Mouse (Mus musculus) limb, embryonic 14.5 days (tissue): ENCODE measurements around the gene Slc1a3. TPM values are rescaled to one million over a fixed set of nuclear protein-coding genes. Genes with fewer than 3 reads are reported as not detected.

ENCODE experiments used
- ATAC-seq: fragments of 200-750 bp; cut with Nextera tagmentation; 2 replicates; pipeline ENCODE4 v1.8.0; 2017; ENCODE audit warnings: low read depth, moderate number of reproducible peaks, moderate TSS enrichment; ENCODE audit not compliant: low FRiP score
- DNase-seq: peaks from one replicate; pipeline ENCODE4 v3.0.0-alpha.2; 2015; ENCODE audit warnings: low spot score
- H3K27ac ChIP-seq: fragments of 300-500 bp; sonication (generic); replicated peaks from 2 replicates; pipeline ENCODE4 v1.5.1; 2014; ENCODE audit warnings: low read depth, mild to moderate bottlenecking, low read length, moderate library complexity, mixed read lengths
- H3K27me3 ChIP-seq: fragments of 300-500 bp; sonication (generic); 2 replicates; pipeline ENCODE4 v1.6.1; 2014; ENCODE audit warnings: low read length, mixed read lengths; ENCODE audit not compliant: control insufficient read depth, insufficient read depth
- H3K36me3 ChIP-seq: fragments of 300-500 bp; sonication (generic); 2 replicates; pipeline ENCODE4 v1.6.1; 2014; ENCODE audit warnings: mild to moderate bottlenecking, low read length, moderate library complexity, mixed read lengths; ENCODE audit not compliant: control insufficient read depth, insufficient read depth
- H3K4me1 ChIP-seq: fragments of 300-500 bp; sonication (generic); 2 replicates; pipeline ENCODE4 v1.6.1; 2014; ENCODE audit warnings: antibody characterized with exemption, low read length, mixed read lengths; ENCODE audit not compliant: control insufficient read depth, insufficient read depth
- H3K4me2 ChIP-seq: fragments of 300-500 bp; sonication (generic); replicated peaks from 2 replicates; pipeline ENCODE4 v1.6.1; 2014; ENCODE audit warnings: low read depth, mild to moderate bottlenecking, low read length, moderate library complexity; ENCODE audit not compliant: severe bottlenecking
- H3K4me3 ChIP-seq: fragments of 300-500 bp; sonication (generic); replicated peaks from 2 replicates; pipeline ENCODE4 v1.5.1; 2014; ENCODE audit warnings: low read length
- H3K9ac ChIP-seq: fragments of 300-500 bp; sonication (generic); 2 replicates; pipeline ENCODE4 v1.6.1; 2014; ENCODE audit warnings: mild to moderate bottlenecking, low read depth, low read length, moderate library complexity; ENCODE audit not compliant: severe bottlenecking
- H3K9me3 ChIP-seq: fragments of 300-500 bp; sonication (generic); 2 replicates; pipeline ENCODE4 v1.6.1; 2016; ENCODE audit warnings: low read length; ENCODE audit not compliant: control insufficient read depth
- POLR2A ChIP-seq: fragments of 200-500 bp; IDR thresholded peaks from 2 replicates; pipeline ENCODE4 v1.8.0; 2012; ENCODE audit warnings: inconsistent platforms, mild to moderate bottlenecking, moderate library complexity, borderline replicate concordance; ENCODE audit not compliant: insufficient read depth, insufficient read length; ENCODE audit errors: extremely low read depth
- whole genome bisulfite sequencing: fragments of 180-500 bp; shearing (Covaris S2); extraction: QIAGEN DNeasy Blood & Tissue Kit; methylation state at CpG from one replicate; pipeline ENCODE4 v1.1.7; 2014; 5-methylcytosine and 5-hydroxymethylcytosine counted together
- polyA plus RNA-seq, 2 experiments: library from polyadenylated mRNA; depleted of rRNA in 1 of 2; stranded (reverse) in 1 of 2; unstranded in 1 of 2; fragments of >200 nt; fragmentation: Nextera tagmentation in 1 of 2; extraction: Ambion mirVana in 1 of 2; gene quantifications; 2 replicates each; pipeline versions ENCODE4 v1.2.1 to v1.2.3; 2012 to 2014

The Slc1a3 gene
- polyA plus RNA-seq, 2 experiments, result 20.9 to 26.8 TPM

DNA sequence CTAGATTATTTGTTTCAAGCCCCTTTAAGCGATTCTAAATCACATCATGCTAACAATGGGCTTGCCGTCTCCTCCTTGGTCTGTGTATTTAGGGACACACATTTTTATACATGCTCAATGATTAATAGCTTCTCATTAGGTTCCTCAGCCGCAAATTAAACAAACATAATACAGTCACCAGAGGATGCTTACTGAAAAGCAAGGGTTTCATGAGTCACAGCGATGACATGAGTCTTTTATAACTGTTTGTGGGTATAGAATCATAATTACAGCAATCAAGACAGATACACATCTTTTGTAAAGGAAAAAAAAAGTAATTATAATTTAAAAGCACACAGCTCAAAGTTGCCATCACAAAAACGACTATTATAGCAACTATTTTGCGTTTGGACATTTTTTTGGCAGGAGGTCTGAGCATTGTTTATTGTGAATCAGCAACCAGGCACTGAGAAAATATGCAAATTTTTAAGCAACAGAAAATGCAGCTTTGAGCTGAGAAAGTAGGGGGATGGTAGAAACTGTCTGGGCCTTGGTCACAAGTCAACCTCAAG is 6.5 kb upstream of the Slc1a3 start:
- 44% methylated on average over 6 of the region's 6 CpGs for WGBS

DNA sequence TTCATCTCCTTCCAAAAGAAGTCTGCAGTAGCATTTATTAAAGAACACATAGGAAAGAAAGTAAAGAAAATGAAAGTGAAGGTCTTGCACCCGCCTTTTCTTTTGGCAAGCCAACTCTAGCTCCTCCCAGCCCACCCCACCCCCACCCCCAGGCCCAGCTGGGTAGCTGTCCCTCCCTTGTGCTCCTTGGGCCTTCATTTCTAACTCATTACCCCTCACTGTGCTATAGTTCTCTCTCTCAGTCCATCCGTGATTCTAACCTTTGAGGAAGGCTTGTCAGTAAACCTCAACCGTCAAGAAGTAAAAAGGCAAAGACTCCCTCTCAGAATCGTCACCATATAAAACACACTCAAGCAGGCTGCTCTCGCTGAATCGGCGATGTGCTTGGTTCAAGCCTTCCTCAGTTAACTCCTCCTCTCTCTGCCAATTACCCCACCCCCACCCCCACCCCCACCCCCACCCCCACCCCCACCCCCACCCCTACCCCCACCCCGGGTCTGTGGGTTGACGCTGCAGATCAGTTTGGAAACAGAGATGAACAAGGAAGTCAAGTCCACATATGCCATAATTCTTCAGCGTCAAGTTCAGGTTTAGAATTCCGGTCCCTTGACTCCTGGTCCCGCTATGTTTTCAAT is 5.9 kb upstream of the Slc1a3 start:
- TF ChIP-seq POLR2A, result no peak
- H3K36me3 ChIP-seq, result no peaks in the 10 kb centered on the region
- H3K4me2 ChIP-seq, result no peak overlapping the region
- 22% methylated on average over 12 of the region's 12 CpGs for WGBS
- no peak for ATAC-seq
- no peak overlapping the region for H3K4me3 ChIP-seq
- H3K27me3 ChIP-seq, result no peaks in the 10 kb centered on the region
- H3K9ac ChIP-seq, result no peak overlapping the region
- peaks cover 17% of the 10 kb centered on the region for H3K4me1 ChIP-seq
- H3K27ac ChIP-seq, result no peak overlapping the region
- H3K9me3 ChIP-seq, result no peaks in the 10 kb centered on the region
- DNase-seq, result no peak

More for the DNA sequence above, 6.5 kb upstream of the Slc1a3 start:
- DNase-seq (no peak), ATAC-seq (no peak)
- TF ChIP-seq POLR2A, result no peak
- Histone ChIP-seq H3K27ac (no peak overlapping the region), H3K4me3 (no peak overlapping the region), H3K4me1 (peaks cover 11% of the 10 kb centered on the region), H3K9ac (no peak overlapping the region), H3K36me3 (no peaks in the 10 kb centered on the region), H3K4me2 (no peak overlapping the region), H3K27me3 (no peaks in the 10 kb centered on the region), H3K9me3 (no peaks in the 10 kb centered on the region)

DNA sequence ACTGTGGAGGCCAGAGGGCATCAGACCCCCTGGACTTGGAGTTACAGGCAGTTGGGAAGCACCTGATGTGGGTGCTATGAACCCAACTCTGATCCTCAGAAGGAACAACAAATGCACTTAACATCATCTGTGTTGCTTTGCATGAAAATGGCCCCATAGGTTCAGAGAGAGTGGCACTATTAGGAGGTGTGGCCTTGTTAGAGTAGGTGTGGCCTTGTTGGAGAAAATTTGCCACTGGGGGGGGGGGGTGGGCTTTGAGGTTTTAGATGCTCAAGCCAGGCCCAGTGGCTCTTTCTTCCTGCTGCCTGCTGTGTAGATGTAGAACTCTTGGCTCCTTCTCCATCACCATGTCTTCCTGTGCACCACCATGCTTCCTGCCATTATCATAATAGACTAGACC is 5.1 kb upstream of the Slc1a3 start:
- no peaks in the 10 kb centered on the region for H3K27me3 ChIP-seq
- ATAC-seq, result no peak
- H3K9ac ChIP-seq, result no peak overlapping the region
- TF ChIP-seq POLR2A, result no peak
- no peak overlapping the region for H3K4me2 ChIP-seq
- no peak overlapping the region for H3K4me3 ChIP-seq
- no peaks in the 10 kb centered on the region for H3K36me3 ChIP-seq
- H3K4me1 ChIP-seq, result peaks cover 23% of the 10 kb centered on the region
- no peak for DNase-seq
- no peak overlapping the region for H3K27ac ChIP-seq
- H3K9me3 ChIP-seq, result no peaks in the 10 kb centered on the region

DNA sequence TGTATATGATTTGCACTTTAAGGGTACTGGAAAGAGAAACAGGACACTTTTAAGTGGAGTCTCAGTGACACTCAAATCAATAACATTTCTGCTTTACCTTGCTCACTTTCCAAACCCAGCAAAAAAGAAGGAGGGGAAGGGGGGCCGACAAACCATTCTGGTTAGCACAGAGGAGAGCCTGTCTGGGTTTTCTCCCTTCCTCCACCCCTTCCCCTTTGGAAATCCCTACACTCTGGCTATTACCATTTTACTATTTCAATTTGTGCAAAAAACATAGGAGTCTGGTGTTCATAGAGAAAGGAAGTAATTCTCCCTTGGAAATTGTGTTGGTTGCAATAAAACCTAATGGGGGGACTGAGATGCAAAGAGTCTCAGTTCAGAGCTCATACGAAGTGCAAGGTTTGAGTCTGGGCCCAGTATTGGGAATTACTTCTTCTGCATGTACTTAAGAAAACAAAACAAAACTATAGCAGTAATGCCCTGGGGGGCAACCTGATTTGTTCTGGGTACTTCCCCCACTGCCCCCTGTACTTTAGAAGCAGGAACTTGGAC is 1.9 kb upstream of the Slc1a3 start:
- Histone ChIP-seq H3K36me3 (no peaks in the 10 kb centered on the region), H3K27me3 (no peaks in the 10 kb centered on the region), H3K4me2 (peak overlapping the region; percentile 3; the same call in 1 of the 2 replicates), H3K9ac (no peak overlapping the region), H3K27ac (no peak overlapping the region), H3K4me3 (no peak overlapping the region), H3K9me3 (no peaks in the 10 kb centered on the region), H3K4me1 (peaks cover 22% of the 10 kb centered on the region)
- WGBS, result 20% methylated on average over 2 of the region's 2 CpGs
- DNase-seq (peak; percentile 69), ATAC-seq (peak; percentile 68)
- no peak for TF ChIP-seq POLR2A

DNA sequence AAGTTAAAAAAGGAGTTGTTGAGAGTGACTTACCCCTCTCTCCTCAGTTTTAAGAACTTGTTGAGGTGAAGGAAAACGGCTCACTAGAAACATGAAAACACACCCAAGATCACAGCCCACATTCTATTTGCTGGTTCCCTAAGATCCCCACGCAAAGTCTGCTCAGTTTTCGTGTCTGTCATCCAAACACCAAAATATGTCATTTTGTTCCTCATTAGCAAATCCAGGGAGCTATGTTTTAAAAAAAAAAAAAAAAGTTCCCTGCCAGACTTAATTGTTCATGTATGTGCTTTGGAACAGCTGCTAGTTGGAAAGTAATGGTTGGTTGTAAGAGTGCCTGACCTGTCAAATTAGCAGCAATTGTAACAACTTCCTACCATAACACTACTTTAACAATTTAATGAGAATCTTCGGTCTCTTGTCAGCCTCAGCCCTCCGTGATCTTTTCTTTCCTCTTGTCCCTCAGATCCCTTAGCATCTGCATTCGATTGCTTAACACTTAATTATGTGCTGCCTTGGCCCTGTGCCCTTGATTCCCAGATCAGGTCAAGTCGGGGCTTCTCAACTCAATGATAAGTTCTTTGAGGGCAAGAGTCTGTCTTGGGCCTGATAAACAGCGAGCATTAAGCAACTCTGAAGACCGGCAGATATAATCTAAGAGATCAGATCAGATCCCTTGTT is 1.2 kb upstream of the Slc1a3 start:
- H3K27ac ChIP-seq, result no peak overlapping the region
- H3K36me3 ChIP-seq, result no peaks in the 10 kb centered on the region
- 25% methylated on average over 9 of the region's 9 CpGs for WGBS
- H3K4me3 ChIP-seq, result no peak overlapping the region
- no peaks in the 10 kb centered on the region for H3K9me3 ChIP-seq
- H3K4me1 ChIP-seq, result peaks cover 22% of the 10 kb centered on the region
- DNase-seq (no peak), ATAC-seq (no peak)
- no peak overlapping the region for H3K9ac ChIP-seq
- H3K27me3 ChIP-seq, result no peaks in the 10 kb centered on the region
- TF ChIP-seq POLR2A, result no peak
- H3K4me2 ChIP-seq, result peak overlapping the region; percentile 3; the same call in 1 of the 2 replicates
